Mouse (Mus musculus) adrenal gland, postnatal 25 days (tissue): ENCODE results near the gene Il31ra. TPM values are rescaled to one million over a fixed set of nuclear protein-coding genes. Genes with fewer than 3 reads are reported as not detected.
A peak's percentile ranks its signal among the peaks of the same experiment; 100 is the strongest.

Source experiments
- DNase-seq: peaks from one replicate; pipeline ENCODE4 v3.0.0; 2021; ENCODE audit warnings: mixed read lengths
- total RNA-seq: library from RNA; stranded (reverse); gene quantifications from 2 replicates; pipeline ENCODE4 v1.2.3, GENCODE M21; 2021

Gene Il31ra
- total RNA-seq, 1 experiment from 2014 or later: 0.15 TPM

GRCm38 (mm10) chr13:112507691-112508090 is 86.5 kb downstream of the Il31ra start:
- DNase-seq: no peak

- DNase-seq: peak; percentile 21
Observed at GRCm38 (mm10) chr13:112506766-112507165, 87.4 kb downstream of the Il31ra start.

- DNase-seq: no peak
Observed at GRCm38 (mm10) chr13:112505436-112505835, 88.7 kb downstream of the Il31ra start.

GRCm38 (mm10) chr13:112503846-112504245 is 90.3 kb downstream of the Il31ra start:
- peak; percentile 14 for DNase-seq

GRCm38 (mm10) chr13:112500466-112500865 is 93.7 kb downstream of the Il31ra start:
- no peak for DNase-seq

GRCm38 (mm10) chr13:112500027-112500426 is 94.1 kb downstream of the Il31ra start:
- DNase-seq: no peak

GRCm38 (mm10) chr13:112494590-112494989 is 99.6 kb downstream of the Il31ra start:
- DNase-seq: no peak

- no peak for DNase-seq
Observed at GRCm38 (mm10) chr13:112492285-112492678, 101.9 kb downstream of the Il31ra start.

GRCm38 (mm10) chr13:112491636-112492284 is 102.4 kb downstream of the Il31ra start:
- DNase-seq: no peak

- DNase-seq: no peak
Observed at GRCm38 (mm10) chr13:112490036-112490435, 104.1 kb downstream of the Il31ra start.

- DNase-seq: no peak
Observed at GRCm38 (mm10) chr13:112486676-112487075, 107.5 kb downstream of the Il31ra start.

GRCm38 (mm10) chr13:112486236-112486635 is 107.9 kb downstream of the Il31ra start:
- DNase-seq: no peak

GRCm38 (mm10) chr13:112483015-112483414 is 111.1 kb downstream of the Il31ra start:
- no peak for DNase-seq

GRCm38 (mm10) chr13:112482525-112482924 is 111.6 kb downstream of the Il31ra start:
- no peak for DNase-seq

- no peak for DNase-seq
Observed at GRCm38 (mm10) chr13:112479926-112480325, 114.2 kb downstream of the Il31ra start.

- DNase-seq: no peak
Observed at GRCm38 (mm10) chr13:112479032-112479431, 115.1 kb downstream of the Il31ra start.

GRCm38 (mm10) chr13:112473757-112474755 is 120.1 kb downstream of the Il31ra start:
- no peak for DNase-seq

GRCm38 (mm10) chr13:112472401-112473023 is 121.6 kb downstream of the Il31ra start:
- no peak for DNase-seq

GRCm38 (mm10) chr13:112471201-112471600 is 123.0 kb downstream of the Il31ra start:
- DNase-seq: no peak
